Mouse (Mus musculus) intestine, embryonic 15.5 days (tissue): ENCODE measurements around the gene Cul4b. TPM values are rescaled to one million over a fixed set of nuclear protein-coding genes. Genes with fewer than 3 reads are reported as not detected.

Experiments used
- ATAC-seq: fragments of 200-750 bp; cut with Nextera tagmentation; 2 replicates; pipeline ENCODE4 v1.8.0; 2017; ENCODE audit warnings: moderate TSS enrichment, moderate library complexity
- H3K27ac ChIP-seq: fragments of 300-500 bp; sonication (generic); 2 replicates; pipeline ENCODE4 v1.5.1; 2015; ENCODE audit warnings: mild to moderate bottlenecking, inconsistent platforms
- H3K27me3 ChIP-seq: fragments of 300-500 bp; sonication (generic); replicated peaks from 2 replicates; pipeline ENCODE4 v1.6.1; 2015; ENCODE audit warnings: inconsistent platforms
- H3K36me3 ChIP-seq: fragments of 300-500 bp; sonication (generic); 2 replicates; pipeline ENCODE4 v1.6.1; 2015; ENCODE audit warnings: inconsistent platforms
- H3K4me1 ChIP-seq: fragments of 300-500 bp; sonication (generic); replicated peaks from 2 replicates; pipeline ENCODE4 v1.6.1; 2015; ENCODE audit warnings: inconsistent platforms
- H3K4me2 ChIP-seq: fragments of 300-500 bp; sonication (generic); replicated peaks from 2 replicates; pipeline ENCODE4 v1.6.1; 2015; ENCODE audit warnings: mild to moderate bottlenecking, inconsistent platforms
- H3K4me3 ChIP-seq: fragments of 300-500 bp; sonication (generic); replicated peaks from 2 replicates; pipeline ENCODE4 v1.5.1; 2015; ENCODE audit warnings: inconsistent platforms
- H3K9ac ChIP-seq: fragments of 300-500 bp; sonication (generic); 2 replicates; pipeline ENCODE4 v1.6.1; 2015; ENCODE audit warnings: inconsistent platforms
- H3K9me3 ChIP-seq: fragments of 300-500 bp; sonication (generic); 2 replicates; pipeline ENCODE4 v1.6.1; 2016; ENCODE audit warnings: inconsistent platforms
- WGBS: fragments of 180-500 bp; shearing (Covaris S2); methylation state at CpG from one replicate; pipeline ENCODE4 v1.1.7; 2015; 5-methylcytosine and 5-hydroxymethylcytosine counted together
- polyA plus RNA-seq: library from polyadenylated mRNA; unstranded; fragments of >200 nt; fragmentation: Nextera tagmentation; extraction: Ambion mirVana; gene quantifications from 2 replicates; pipeline ENCODE4 v1.2.1, GENCODE M21; 2015

Cul4b gene
- 24.7 and 29.3 TPM in 2 replicates for polyA plus RNA-seq

DNA sequence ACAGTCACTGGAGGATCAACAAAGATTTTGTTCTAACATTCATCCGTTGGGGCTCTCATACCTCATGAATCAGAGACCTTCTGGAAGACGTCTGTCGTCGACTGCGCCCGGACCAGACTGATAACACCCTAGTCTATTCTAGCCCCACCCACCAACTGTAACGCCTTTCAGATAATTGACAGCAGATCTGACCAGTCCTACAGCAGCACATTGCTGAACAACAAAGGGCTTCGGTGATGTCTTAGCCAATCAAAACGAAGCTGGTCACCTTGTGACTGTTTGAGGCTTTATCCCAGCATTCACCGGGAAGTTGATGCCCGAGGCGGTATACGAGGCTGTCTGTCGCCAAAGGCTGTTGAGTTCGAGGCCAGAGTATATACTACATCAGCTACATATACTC, at the start of gene Cul4b:
Gene Cul4b, minus strand, starts transcription at position 119 of the 400 bp plus-strand sequence.
- Histone ChIP-seq H3K36me3 (no peaks in the 10 kb centered on the region), H3K4me2 (no peak within 1 kb of the TSS), H3K9ac (no peak within 1 kb of the TSS), H3K4me1 (no peaks in the 10 kb centered on the region), H3K27ac (no peak within 1 kb of the TSS), H3K9me3 (no peaks in the 10 kb centered on the region), H3K27me3 (no peaks in the 10 kb centered on the region), H3K4me3 (no peak within 1 kb of the TSS)
- ATAC-seq = no peak
- WGBS = 82% methylated on average over 15 of the region's 15 CpGs

DNA sequence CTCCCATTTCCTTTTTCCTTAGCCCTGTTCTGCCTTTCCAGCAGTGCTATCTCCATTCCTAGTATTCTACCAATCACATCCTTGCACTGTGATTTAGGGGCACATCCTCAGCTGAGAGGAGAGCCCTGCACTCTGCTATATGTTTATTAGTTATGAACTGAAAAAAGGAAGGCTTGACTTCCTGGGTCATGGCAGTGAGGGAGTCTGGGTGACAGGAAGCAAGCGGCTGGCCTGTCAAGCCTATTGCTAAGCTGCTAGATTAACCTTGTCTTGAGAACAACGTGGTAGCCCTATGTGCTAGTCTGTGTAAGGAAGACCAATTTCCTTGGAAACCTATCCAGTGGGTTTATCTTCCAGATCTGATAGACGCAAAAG, 25.0 kb upstream of the Cul4b start:
- Histone ChIP-seq H3K9ac (peak overlapping the region; percentile 40), H3K4me3 (peak overlapping the region; percentile 47), H3K36me3 (no peaks in the 10 kb centered on the region), H3K4me2 (peak overlapping the region; percentile 51), H3K27me3 (no peaks in the 10 kb centered on the region), H3K4me1 (no peaks in the 10 kb centered on the region), H3K9me3 (no peaks in the 10 kb centered on the region), H3K27ac (peak overlapping the region; percentile 78)
- peak; percentile 77 for ATAC-seq
- 17% methylated on average over 3 of the region's 3 CpGs for WGBS

DNA sequence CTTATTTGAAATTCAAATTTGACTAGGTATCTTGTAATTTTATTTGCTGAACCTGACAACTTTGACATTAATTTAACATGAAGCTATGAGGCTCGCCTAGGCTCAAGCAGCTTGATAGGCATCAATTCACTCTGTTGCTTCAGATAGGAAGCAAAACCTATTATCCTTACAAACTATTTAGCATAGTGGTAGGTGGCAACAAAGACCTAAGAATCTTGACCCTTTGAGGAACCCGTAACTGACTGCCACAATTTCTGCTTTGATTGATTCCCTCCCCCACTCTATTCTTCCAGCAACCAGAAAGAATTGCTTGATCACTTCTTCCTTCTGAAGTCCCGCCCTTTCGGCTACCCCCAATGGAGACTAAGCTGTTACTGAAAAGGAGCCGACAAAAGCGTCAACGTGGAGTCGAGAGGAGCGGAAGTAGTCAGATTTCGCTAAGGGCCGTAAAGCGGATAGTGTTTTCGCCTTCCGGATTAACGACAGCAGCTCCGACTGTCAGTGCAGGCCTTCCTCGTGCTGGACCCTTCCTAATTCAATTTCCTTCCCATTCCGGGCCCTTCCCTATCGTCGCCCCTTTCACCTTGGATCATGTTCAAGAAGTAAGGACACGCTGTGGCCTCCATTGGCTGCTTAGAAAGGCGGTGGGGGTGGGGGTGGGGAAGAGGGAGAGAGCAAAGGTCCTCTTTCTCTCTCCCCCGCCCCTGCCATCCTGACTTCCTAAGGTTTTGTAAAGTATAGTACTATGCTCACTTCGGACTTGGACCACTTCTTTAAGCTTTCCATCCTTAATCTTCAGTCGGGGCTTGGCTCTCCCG, 24.4 kb upstream of the Cul4b start, which contains the start of gene Mcts1:
Gene Mcts1, plus strand, starts transcription at position 402 of the 818 bp plus-strand sequence.
- Histone ChIP-seq H3K9me3 (no peaks in the 10 kb centered on the region), H3K4me2 (peak within 1 kb of the TSS; percentile 51), H3K4me1 (no peaks in the 10 kb centered on the region), H3K27ac (peak within 1 kb of the TSS; percentile 78), H3K4me3 (peak within 1 kb of the TSS; percentile 47), H3K9ac (peak within 1 kb of the TSS; percentile 40), H3K36me3 (no peaks in the 10 kb centered on the region), H3K27me3 (no peaks in the 10 kb centered on the region)
- peak; percentile 89 for ATAC-seq
- 19% methylated on average over 26 of the region's 26 CpGs for WGBS

DNA sequence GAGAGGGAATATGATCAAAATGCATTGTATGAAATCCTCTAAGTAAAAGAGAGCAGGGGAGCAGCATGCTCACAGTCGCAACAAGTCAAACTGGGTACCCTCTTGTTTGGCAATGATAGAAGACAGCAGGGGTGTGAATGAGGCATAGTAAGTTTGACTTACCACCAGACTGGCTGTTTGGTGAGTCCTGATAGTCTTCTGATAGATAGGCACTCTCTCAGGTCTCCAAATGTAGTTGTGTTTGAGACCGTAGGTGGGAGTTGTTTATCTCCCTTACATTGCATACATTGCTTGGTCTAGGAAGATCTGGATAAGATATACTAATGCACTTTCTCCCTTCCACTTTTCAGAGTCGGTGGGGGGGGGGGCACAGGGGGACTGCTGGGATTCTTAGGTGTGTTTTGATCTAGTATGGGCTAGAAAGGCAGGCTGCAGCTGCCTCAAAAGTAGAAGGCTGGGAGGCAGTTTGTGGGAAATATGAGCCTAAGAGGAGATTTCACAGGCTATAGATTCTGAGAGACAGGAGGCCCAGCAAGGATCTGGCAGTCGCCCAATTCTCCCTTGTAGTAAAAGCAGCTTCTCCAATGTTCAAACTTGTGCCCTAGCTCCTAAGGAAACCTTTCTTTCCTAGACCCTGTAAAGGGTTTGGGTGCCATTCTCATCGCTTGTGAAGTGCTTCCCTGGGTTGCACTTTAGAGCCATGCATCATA, 17.3 kb upstream of the Cul4b start:
- H3K4me1 ChIP-seq = no peaks in the 10 kb centered on the region
- no peak overlapping the region for H3K4me2 ChIP-seq
- H3K36me3 ChIP-seq = no peaks in the 10 kb centered on the region
- ATAC-seq = no peak
- no peaks in the 10 kb centered on the region for H3K27me3 ChIP-seq
- 48% methylated on average over 5 of the region's 5 CpGs for WGBS
- H3K4me3 ChIP-seq = no peak overlapping the region
- no peak overlapping the region for H3K9ac ChIP-seq
- H3K9me3 ChIP-seq = no peaks in the 10 kb centered on the region
- H3K27ac ChIP-seq = no peak overlapping the region

DNA sequence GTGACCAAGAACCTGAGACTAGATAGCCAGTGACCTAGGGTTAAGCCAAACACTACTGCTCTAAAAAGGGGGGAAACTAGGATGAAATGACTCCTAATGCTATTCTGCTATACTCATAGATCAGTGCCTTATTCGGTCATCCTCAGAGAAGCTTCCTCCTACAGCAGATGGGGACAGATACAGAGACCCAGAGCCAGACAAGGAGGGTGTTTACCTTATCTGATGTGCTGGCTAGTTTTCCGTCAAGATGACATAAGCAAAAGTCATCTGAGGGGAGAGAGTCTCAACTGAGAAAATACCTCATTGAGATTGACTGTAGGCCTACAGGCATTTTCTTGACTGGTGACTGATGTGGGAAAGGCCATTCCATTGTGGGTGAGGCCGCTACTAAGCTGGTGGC, 15.8 kb upstream of the Cul4b start:
- Histone ChIP-seq H3K4me3 (no peak overlapping the region), H3K27me3 (no peaks in the 10 kb centered on the region), H3K4me1 (no peaks in the 10 kb centered on the region), H3K27ac (no peak overlapping the region), H3K4me2 (no peak overlapping the region), H3K9ac (no peak overlapping the region), H3K36me3 (no peaks in the 10 kb centered on the region), H3K9me3 (no peaks in the 10 kb centered on the region)
- ATAC-seq = no peak
- 78% methylated on average over 3 of the region's 3 CpGs for WGBS

DNA sequence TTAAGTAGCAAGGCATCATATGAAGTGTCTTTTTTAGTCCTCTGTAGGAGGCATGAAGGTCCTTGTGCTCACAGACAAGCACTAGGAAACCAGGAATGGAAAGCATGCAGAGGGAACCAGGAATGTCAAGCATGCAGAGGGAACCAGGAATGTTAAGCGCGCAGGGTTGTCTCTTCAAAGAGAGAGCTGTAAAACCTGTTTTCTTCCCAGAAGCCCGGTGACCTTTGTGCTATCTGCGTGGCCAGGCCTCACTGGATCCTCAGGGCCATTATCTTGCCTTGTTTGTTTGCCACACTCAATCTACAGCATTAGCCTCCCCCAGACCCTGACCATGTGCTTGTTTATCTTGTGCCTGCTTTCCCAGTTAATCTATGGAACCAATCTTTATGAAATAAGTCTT, 13.8 kb upstream of the Cul4b start:
- peak; percentile 79 for ATAC-seq
- no peaks in the 10 kb centered on the region for H3K4me1 ChIP-seq
- H3K9ac ChIP-seq = no peak overlapping the region
- WGBS = 34% methylated on average over 4 of the region's 4 CpGs
- H3K4me2 ChIP-seq = no peak overlapping the region
- H3K9me3 ChIP-seq = no peaks in the 10 kb centered on the region
- no peak overlapping the region for H3K4me3 ChIP-seq
- no peak overlapping the region for H3K27ac ChIP-seq
- H3K36me3 ChIP-seq = no peaks in the 10 kb centered on the region
- no peaks in the 10 kb centered on the region for H3K27me3 ChIP-seq

DNA sequence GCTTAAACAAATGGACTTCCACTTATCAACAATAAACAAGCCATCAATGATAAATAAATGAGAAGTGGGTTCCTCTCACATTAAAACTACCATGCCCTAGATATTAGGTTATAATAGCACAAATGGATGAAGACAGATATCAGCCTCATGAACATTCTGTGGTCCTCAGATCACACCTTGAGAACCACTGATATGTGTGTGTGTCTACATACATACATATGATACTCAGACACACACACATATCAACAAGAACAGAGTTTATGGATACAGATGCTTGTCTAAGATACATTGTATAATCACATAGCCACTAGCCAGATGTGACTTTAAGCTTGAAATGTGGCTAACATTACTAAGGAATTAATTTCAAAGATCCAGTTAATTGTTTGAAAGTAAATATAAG, 7.3 kb upstream of the Cul4b start:
- Histone ChIP-seq H3K9me3 (no peaks in the 10 kb centered on the region), H3K4me2 (no peak overlapping the region), H3K4me3 (no peak overlapping the region), H3K36me3 (no peaks in the 10 kb centered on the region), H3K4me1 (no peaks in the 10 kb centered on the region), H3K27me3 (no peaks in the 10 kb centered on the region), H3K27ac (no peak overlapping the region), H3K9ac (no peak overlapping the region)
- no peak for ATAC-seq

DNA sequence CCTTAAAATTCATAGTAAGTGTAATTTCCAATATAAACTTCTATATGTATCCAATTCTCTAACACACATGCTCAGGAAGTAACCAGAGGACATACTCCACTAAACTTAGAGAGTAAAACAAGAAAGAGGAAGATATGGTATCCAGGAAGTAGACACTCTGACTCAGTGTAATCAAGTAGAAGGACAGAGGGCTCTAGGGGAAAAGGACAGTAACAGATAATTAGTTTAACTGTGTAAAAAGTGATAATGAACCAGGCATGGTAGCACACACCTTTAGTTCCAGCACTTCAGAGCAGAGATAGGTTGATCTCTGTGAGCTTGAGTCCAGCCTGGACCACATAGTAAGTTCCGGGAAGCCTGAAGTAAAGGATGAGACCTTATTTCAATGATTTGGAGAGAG, 5.1 kb upstream of the Cul4b start:
- H3K9ac ChIP-seq = no peak overlapping the region
- H3K27me3 ChIP-seq = no peaks in the 10 kb centered on the region
- H3K36me3 ChIP-seq = no peaks in the 10 kb centered on the region
- H3K9me3 ChIP-seq = no peaks in the 10 kb centered on the region
- no peak overlapping the region for H3K27ac ChIP-seq
- no peak for ATAC-seq
- H3K4me1 ChIP-seq = no peaks in the 10 kb centered on the region
- 94% methylated on average over 1 of the region's 1 CpGs for WGBS
- no peak overlapping the region for H3K4me3 ChIP-seq
- H3K4me2 ChIP-seq = no peak overlapping the region

DNA sequence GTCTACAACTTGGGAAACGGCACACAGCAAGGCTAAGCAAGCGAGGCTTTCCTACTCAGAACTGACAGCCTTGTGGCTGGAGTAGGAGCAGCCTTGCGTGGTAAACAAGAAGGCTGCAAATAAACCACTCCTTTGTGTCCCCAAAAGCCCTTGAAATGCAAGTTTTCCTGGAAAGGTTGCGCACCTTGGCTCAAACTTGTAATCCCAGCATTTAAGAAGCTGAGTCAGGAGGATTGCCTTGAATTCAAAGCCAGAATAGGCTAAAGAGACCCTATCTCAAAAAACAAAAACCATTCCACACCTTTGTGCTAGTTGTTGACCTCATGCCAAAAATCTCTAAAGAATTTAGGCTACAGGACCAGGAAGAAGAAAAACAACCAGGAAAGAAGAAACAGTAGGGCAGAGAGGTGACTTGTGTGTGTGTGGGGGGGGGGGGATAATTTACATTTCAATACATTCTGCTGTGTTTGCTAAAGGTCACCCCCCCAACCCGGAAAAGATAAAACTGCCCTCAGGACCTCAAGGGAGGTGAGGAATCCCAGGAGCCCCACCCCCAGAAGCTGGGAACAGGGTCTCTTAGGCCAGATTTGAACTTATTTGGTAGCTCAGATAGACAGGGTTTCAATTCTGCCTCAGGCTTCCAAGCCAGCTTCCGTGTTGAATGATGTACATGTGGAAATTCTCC, 9.3 kb downstream of the Cul4b start:
- no peak for ATAC-seq
- no peak overlapping the region for H3K27ac ChIP-seq

DNA sequence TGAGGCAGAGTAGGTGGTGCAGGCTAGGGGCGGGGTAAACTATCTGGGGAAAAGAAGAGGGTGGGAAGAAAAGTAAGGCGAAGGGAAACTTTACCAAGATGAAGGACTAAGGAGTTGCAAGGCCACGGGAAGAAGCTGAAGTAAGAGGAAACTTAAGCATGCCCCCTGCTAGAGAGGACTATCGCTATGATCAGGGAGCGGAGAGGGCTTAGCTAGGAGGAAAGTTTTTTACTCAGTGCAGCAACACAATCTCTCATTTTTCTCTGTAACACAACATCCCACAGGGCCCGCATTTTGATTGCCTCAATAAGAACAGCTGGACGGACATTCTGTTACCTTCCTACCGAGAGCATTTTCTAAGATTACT, 10.8 kb downstream of the Cul4b start:
- Histone ChIP-seq H3K9me3 (no peaks in the 10 kb centered on the region), H3K4me1 (no peaks in the 10 kb centered on the region), H3K36me3 (no peaks in the 10 kb centered on the region), H3K27ac (peak overlapping the region; percentile 73), H3K4me2 (peak overlapping the region; percentile 49), H3K27me3 (no peaks in the 10 kb centered on the region), H3K4me3 (peak overlapping the region; percentile 54), H3K9ac (0 out of 2 replicates have a peak overlapping the region, but pooled peaks have one; percentile 32)
- no peak for ATAC-seq
- 15% methylated on average over 8 of the region's 8 CpGs for WGBS

More for the DNA sequence above, 9.3 kb downstream of the Cul4b start:
- Histone ChIP-seq H3K4me1 (no peaks in the 10 kb centered on the region), H3K9me3 (no peaks in the 10 kb centered on the region), H3K36me3 (no peaks in the 10 kb centered on the region), H3K4me3 (no peak overlapping the region), H3K9ac (no peak overlapping the region), H3K4me2 (no peak overlapping the region), H3K27me3 (no peaks in the 10 kb centered on the region)
- 65% methylated on average over 6 of the region's 6 CpGs for WGBS

DNA sequence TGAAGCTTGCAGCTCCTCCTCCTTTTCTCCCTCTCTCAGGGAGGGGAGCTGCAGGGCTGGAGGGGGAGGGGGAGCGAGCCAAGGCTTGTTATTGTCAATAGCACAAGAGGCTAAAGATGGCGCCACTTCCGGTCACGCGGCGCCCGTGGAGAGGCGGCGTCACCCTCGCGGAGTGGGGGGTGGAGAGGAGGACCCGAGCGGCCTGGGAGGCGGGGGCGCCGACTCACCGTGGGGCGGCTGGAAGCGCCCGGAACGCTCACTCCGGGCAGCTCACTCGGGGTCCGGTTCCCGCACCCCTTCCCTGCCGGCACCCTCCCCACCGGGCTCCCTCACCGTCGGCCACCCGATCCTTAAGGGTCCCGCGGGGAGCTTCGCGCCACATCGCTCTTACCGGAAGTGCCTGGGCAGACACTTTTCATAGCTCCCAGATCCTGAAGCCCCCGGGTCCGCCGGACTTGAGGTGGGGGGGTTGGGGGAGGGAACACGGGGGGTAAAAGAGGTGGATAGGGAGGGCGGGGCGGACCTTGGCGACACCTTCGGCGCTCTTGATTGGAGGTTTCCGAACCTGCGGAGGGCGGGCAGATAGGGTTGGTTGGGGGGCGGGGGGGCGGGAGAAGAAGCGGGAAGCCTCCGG, 11.3 kb downstream of the Cul4b start:
- ATAC-seq = peak; percentile 94
- WGBS = 11% methylated on average over 38 of the region's 52 CpGs

More for the DNA sequence above, 11.3 kb downstream of the Cul4b start:
- Histone ChIP-seq H3K9ac (peak overlapping the region; percentile 60), H3K4me1 (no peaks in the 10 kb centered on the region), H3K36me3 (no peaks in the 10 kb centered on the region), H3K27me3 (no peaks in the 10 kb centered on the region), H3K27ac (peak overlapping the region; percentile 95), H3K4me2 (peak overlapping the region; percentile 65), H3K4me3 (peak overlapping the region; percentile 54), H3K9me3 (no peaks in the 10 kb centered on the region)
